Mouse (Mus musculus): ENCODE data around the gene Kremen2.

The Kremen2 gene

DNA sequence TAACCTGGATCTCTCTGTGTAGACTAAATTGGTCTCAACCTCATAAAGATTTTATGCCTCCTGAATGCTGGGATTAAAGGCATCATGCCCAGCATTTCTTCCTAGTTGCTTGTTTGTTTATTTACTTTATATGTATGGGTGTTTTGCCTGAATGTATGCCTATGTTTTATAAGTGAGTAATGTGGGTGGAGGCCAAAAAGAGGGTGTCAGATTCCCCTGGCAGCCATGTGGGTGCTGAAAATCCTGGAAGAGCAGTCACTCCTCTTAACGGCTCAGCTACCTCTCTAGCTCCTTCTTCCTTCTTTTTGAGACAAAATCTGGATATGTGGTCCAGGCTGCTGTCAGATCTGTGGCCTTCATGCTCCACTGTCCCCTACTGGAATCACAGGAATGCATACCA is 15.2 kb downstream of the Kremen2 start:
- DNase-seq: no peak

DNA sequence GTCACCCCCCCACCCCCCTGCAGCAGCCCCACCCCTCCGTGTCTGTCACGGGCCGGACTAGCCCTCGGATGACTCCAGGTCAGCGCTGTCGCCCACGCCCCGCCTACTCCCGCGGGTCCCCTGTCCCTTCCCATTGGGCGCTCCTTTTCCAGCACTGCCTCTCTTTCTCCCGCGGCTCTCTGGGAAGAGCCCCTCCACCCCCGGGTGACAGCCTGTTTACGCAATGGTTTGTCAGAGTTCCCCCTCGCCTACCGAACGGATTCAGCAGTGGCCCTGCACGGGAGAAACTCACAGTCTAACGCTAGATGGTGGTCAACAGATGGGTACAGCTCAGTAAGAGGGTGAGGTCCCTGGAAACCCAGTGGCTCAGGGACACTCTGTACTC is 18.9 kb downstream of the Kremen2 start:
- DNase-seq: peak; percentile 38 to 63

DNA sequence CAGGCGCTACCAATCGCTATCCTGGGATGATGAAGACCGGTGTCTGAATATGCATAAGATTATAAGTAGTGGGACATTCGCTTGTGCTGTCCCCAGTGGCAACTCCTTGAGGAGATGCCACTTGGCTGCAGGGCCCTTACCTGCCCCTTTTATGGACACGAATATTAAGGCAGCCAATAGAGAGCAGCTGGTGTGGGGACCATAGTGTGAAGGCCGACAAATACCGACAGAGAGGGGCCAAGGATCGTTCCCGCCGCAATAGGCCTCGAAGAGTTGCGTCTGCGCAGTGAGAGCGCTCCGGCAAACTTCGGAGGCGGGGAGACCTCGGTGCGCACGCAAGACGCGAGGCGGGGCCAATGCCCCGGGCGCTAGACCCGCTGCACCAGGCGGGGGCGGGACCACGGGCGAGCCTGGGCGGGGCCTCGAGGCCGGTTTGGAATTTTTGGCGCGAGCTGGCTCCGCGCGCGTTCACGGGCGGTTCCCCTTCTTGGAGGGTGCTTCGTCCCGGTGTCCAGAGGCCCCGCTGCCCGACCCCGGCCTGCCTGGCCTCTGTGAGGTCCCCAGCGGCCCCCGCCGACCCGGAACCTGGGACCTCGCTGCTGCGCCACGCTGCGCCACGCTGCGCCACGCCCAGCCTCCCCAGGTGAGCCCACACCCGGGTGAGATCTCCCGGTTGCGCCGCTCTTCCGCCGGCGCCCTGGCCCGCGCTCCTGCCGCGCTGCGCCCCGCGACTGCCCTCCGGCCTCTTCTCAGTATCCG is 19.5 kb downstream of the Kremen2 start, which contains the start of gene Pkmyt1:
Gene Pkmyt1 (plus strand): TSS at position 338 of the 759 bp plus-strand sequence.
- DNase-seq: peak; percentile 90 to 91

DNA sequence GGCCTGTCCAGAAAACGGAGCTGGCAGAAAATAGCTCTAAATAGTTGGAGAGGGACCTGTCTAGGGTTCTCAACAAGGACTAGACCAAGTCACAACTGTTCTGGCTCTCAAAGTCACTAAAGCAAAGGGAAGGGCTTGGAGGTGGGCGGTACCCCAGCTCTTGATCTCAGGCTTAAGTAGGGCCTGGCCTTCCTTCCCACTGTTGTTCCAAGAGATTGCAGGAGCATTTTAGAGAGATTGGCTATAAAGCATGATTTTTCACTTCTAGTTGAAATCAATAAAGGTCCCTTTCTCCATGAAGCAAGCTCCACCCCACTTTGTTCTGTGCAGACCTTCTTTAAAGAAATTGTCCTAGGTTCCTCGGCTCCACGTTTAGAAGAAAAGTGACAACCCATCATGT is 20.2 kb downstream of the Kremen2 start:
- DNase-seq: no peak

DNA sequence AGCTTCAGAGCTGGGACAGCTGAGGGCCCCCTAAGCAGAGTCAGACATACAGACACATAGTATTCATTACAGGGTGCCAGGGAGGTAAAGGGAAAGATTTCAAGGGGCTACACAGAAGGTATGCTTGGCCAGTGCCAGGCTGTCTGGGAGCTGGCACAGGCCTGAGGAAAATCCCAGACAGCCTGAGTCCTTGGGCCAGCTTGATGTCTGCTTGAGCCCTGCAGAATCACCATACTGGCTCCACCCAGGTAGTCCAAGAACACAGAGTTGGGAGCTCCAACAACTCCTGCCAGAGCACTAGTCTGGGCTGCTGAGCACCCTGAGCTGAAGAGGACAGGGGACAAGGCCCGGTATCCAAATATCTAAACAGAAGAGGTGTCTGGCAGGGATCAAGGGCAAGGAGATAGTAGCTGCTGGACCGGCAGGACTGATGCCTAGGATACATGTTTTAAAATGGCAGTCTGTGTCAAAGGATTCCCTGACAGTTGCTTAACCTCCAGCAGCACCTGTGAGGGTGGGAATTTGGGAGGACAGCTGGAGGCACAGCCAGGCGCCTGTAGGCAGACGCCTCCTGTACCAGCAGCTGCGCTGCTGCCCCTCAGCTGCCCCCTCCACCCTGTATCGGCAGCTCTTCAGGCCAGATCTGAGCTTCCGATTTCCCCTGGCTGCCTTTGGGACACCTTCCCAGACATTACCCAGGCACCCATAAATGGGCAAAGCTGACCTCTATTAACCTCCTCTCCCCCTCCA is 23.1 kb downstream of the Kremen2 start, which contains the start of gene 1520401A03Rik:
Gene 1520401A03Rik (minus strand): TSS at position 408 of the 750 bp plus-strand sequence.
- no peak for DNase-seq

DNA sequence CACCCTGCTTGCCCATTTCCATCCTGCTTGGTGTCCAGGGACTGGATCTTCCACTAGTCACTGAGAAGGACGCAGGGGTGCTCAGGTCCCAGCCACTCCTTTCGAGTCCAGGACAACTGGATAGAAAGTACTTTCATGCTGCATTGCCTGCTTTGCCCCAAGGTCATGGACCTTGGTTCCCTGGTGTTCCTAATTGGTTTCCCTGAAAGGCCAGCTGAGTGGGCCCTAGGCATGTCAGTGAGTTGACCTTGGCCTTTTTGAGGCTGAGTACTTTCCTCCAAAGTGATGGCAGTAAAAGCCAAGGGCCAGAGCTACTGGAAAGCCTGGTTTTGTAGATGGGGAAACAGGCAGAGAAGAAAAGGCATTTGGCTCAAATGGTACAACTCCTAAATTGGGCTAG is 23.7 kb downstream of the Kremen2 start:
- no peak for DNase-seq

DNA sequence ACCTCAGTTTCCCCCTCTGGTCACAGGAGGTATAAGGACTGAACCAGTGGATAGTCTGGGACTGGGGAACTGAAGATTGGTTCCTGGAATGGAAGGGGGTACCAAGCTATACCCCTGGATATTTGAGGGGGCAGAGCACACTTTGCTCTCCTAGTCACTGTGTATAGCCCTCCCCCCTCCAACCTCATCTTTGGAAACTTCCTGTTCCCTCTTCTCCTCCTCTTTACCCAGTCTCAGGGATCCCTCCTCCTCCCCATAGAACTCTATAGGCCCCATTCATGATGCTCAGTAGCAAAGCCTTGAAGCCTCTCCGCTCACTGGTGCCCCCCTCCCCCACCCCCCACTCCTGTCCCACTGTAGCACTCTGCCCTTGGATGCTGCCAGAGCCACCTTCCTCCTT is 26.2 kb downstream of the Kremen2 start:
- no peak for DNase-seq

DNA sequence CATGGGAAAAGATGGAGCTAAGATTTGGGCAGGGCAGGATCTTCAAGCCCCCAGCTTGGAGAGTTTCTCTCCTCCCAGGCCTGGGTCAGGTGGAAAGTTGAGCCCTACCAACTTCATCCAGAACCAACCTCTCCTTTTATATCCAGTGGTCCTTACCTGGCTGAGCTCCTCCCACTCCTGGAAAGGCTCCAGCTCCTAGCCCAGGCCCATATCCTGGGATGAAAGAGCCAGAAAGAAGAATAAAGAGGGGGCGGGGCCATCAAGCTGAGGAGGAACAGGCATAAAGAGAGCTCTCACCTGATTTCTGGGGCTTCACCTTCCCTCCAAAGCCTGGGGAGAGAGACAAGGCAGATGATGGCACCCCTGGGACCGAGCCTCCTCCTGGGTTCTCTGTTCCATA is 28.6 kb downstream of the Kremen2 start:
- no peak for DNase-seq

DNA sequence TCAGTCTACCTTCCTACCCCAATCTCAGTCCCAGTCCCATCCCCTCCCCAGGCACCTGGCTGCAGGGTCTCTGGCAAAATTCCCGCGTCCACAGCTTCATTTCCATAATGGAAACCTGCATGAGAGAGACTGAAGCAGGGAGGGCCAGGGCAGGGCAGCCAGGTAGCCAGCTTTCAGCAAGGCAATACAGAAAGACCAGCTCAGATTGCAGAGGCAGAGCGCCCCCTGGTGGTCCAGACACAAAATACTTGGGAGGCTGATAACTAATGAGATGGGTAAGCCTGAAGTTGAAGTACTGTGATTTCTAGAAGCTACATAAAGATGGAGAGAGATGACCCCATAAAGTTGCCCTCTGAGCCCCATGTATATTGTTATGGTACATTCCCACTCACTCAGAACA is 39.4 kb downstream of the Kremen2 start:
- peak in 1 of 2 experiments; percentile 31 for DNase-seq

DNA sequence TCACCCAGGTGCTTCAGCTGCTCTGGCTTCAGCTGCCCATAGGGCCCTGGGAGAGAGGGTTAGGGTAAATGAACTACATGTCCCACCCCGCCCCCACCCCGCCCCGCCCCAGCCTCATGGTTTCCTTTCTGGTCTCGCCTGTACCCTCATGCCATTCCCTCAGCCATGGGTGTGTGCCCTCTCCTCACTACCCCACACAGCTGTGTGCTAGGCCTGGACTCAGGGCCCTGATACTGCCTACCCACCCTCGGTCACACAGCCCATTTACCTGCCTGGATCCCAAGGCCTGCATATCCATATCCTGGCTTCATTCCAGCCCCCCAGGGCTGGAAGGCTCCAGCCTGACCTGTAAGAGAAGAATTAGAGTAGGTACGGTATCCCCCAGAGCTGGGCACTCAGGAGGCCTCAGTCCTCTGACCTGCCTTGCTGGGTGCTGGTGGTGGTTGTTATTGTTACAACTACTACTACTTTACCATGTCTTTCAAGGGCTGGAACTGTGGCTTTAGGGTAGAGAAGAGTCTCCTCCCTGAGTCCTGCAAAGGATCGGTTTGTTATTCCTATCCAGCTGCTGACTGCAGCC is 40.0 kb downstream of the Kremen2 start:
- DNase-seq: no peak

DNA sequence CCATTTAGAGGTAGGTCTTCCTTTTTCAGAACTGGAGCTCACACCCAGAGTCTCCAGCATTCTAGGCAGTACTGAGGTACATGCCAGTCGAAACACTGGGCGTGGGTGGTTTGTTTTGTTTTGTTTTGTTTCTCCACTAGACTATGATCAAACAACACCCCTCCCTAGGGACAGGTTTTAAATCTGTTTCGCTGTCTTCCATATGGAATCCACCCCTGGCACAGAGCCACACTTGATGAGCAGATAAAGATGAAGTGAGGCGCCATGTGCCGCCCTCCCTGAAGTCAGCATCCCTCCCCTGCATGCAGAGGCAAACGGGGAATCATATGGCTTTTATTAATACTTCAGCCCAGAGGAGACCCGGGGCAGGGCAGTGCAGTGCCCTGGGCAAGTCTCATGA is 40.9 kb downstream of the Kremen2 start:
- DNase-seq: no peak

DNA sequence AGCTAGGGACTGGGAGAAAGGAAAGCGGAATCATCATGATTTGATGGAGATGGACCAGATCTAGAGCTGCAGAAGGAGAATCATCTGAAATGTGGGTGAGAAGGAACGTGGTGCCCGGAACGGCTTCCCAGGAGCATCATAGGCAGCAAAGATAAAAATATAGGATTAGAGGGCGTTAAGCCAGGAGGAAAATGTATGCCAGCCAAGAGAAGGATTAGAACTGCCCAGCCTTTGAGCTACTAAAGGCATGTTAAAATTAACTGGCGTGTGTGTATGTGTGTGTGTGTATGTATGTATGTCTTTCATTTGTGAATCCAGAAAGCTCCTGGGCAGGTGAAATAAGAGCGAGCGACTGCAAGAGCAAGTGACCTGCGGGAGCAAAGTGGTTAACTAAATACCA is 42.3 kb downstream of the Kremen2 start:
- no peak for DNase-seq

DNA sequence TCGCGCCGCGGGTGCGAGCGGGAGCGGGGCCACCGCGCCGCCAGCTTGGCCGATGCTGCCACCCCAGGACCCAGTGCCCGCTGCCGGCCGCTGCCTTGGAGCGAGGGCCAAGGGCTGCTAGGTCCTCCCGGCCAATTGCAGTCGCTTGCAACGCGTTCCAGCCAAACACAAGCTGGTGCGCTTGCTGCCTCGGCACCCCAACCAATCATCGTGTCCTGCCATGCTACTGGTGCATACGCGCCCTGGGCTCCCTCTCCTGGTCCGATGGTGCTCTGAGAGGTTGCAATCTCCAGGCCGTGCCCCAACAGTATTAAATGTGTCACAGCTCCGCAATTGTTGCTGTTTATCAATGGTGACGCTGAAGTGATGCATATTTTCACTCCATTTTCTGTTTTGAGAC is 45.6 kb downstream of the Kremen2 start:
- DNase-seq: peak; percentile 67 to 70

DNA sequence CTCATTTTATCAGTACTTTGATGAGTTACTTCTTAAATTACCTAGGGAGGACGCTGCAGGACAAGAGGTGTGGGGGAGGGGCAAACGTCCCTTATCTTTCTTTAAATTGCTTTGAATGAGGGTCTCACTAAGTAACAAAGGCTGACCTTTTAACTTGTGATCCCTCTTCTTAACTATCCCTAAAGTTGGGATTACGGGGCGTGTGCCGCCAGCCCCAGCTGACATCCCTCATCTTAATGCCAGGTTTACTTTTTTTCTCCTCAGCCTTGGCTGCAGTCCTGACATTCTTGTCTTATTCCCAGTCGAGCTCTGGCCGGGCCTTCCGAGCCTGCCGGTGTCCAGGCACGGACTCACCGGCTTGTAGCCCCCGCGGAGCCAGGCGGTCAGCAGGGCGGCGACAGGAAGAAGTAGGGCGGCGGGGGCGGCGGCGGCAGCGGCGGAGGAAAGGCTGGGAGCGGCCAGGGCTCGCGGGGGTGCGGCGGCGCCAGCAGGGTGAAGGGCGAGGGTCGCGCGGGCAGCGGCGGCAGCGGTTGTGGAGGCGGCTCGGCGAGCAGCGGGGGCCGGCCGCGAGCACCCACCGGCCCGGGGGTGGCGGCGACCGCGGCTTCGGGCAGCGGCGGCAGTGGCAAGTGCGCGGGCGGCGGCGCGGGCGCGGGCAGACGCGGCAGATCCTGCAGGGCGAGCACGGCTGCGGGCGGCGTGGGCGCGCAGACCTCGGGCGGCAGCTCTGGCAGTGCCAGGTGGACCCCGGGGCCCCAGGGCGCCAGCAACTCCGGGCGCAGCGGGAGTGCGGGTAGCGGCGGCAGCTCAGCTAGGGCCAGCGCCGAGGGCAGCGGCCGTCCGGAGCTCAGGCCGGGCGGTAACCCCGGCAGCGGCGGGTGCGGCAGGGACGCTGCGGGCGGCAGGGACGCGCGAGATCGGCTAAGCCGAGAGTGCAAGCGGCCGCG is 46.2 kb downstream of the Kremen2 start:
- DNase-seq: no peak

DNA sequence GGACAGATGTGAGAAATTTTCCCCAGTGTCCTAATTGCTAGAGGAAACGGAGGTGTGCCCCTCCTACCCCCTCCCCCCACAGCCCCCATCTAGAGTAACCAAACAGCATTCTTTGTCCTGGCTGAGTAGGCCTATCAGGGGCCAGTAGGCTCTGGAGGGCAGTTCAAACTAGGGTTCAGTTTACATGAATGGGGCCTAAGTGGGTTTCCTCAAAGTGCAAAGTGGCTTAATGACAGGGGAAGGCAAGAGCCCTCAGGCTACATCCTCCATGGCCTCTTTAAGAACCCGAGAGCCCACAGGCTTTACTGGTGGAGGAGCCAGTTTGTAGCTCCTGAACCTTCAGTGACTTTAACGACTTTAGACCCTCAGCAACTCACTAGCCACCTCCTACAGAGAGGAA is 49.8 kb downstream of the Kremen2 start:
- no peak for DNase-seq

DNA sequence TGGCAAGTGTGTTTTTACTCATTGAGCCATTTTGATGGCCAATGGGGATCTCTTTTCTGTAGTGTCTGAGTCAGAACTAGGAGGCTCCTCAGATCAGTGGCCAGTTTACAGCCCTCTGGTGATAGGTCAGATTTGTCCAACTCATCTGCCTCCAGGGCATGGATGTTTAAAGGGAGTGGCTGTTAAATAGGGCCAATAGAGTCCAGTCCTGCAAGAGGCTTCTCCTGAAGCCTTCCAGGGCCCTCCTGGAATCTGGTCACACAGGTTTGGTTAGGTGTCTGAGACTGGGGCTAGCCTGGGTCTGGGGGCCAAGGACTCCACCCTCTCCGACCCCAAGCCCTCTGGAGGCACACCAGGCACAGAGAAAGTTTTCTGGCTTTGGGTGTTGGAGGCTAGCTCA is 51.1 kb downstream of the Kremen2 start:
- no peak for DNase-seq
